Mouse (Mus musculus): ENCODE measurements around the gene Zfp777. TPM values are rescaled to one million over a fixed set of nuclear protein-coding genes. Genes with fewer than 3 reads are reported as not detected.

The Zfp777 gene
- polyA plus RNA-seq, 1 experiment from 2014 or later = 3.1 TPM

Small RNA genes within 50 kb of the gene (microRNA-seq; reads per million reads assigned to microRNA genes)
- 0.88 reads per million for gene Gm24563

Other genes starting within 250 kb of the Zfp777 start
- 117 and 141 TPM in 2 replicates for gene Pdia4, start 235.5 kb downstream of the Zfp777 start, polyA plus RNA-seq (2015; fragmentation: Nextera tagmentation; extraction: Ambion mirVana)
- 0.61 and 0.70 TPM in 2 replicates for gene Zfp786, start 218.0 kb downstream of the Zfp777 start, polyA plus RNA-seq (2015; fragmentation: Nextera tagmentation; extraction: Ambion mirVana)
- gene Zfp398, start 213.2 kb downstream of the Zfp777 start, polyA plus RNA-seq (2015; fragmentation: Nextera tagmentation; extraction: Ambion mirVana) = 2.2 TPM in 2 replicates
- gene Zfp282, start 171.7 kb downstream of the Zfp777 start, polyA plus RNA-seq (2015; fragmentation: Nextera tagmentation; extraction: Ambion mirVana) = 3.1 and 3.8 TPM in 2 replicates
- 6.8 and 7.0 TPM in 2 replicates for gene Zfp212, start 128.4 kb downstream of the Zfp777 start, polyA plus RNA-seq (2015; fragmentation: Nextera tagmentation; extraction: Ambion mirVana)
- gene Zfp956, start 95.5 kb downstream of the Zfp777 start, polyA plus RNA-seq (2015; fragmentation: Nextera tagmentation; extraction: Ambion mirVana) = 3.1 and 3.5 TPM in 2 replicates
- 3.9 and 5.0 TPM in 2 replicates for gene Zfp746, start 37.7 kb upstream of the Zfp777 start, polyA plus RNA-seq (2015; fragmentation: Nextera tagmentation; extraction: Ambion mirVana)